12 mouse cellular contexts compared by ENCODE assay signal in the genomic region with DNA sequence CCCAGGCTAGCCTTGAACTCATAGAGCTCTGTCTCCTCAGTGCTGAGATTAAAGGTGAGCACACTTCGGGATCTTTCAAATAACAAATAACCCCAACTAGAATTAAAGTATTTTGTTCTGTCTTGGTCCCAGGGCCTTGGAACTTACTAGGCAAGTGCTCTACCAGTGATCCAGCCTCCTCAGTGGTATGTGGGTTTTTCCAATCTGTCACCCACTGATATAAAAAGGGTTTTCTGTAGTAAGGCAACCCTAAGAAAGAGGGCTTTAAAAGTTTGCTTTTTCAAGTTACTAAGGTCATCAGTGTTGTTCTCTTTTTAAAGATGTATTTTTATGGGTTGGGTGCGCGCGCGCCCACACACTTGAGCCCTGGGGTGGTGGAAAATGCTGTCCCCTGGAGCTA. TPM values are rescaled to one million over a fixed set of nuclear protein-coding genes. Genes with fewer than 3 reads are reported as not detected.
DNase-seq lines count a peak whose midpoint lies in the region; ATAC-seq and TF ChIP-seq lines count a peak whose summit lies in the region.
"Had no signal": no experiment of that assay in that cellular context is flagged by ENCODE, and none has a peak within 500 bp of the region (broad histone marks: within the 10 kb centered on the region; RNA-seq: fewer than 3 reads in every experiment).

No protein-coding gene starts in this region.

- intact Hi-C loops in gastrocnemius, adult 2 months (cut with DNase I): no loop called here
- intact Hi-C loops in left cerebral cortex, adult 2 months (cut with DNase I): no loop called here

- H3K4me1 ChIP-seq in embryonic facial prominence, embryonic 14.5 days (ENCODE audit: control insufficient read depth, insufficient read depth, low read length): no peaks in the 10 kb centered on the region
- peaks cover 10% of the 10 kb centered on the region for H3K4me1 ChIP-seq in liver, postnatal 0 days (ENCODE audit: insufficient read depth)

- no peak overlapping the region for H3K9ac ChIP-seq in embryonic facial prominence, embryonic 14.5 days (ENCODE audit: low read depth, low read length)
- peak overlapping the region; percentile 82; the same call in 1 of the 2 replicates for H3K9ac ChIP-seq in liver, postnatal 0 days (replicated peaks)
- H3K9ac ChIP-seq: midbrain, embryonic 15.5 days had no signal

- peak overlapping the region; percentile 90 for H3K4me3 ChIP-seq in gastrocnemius, adult 2 months
- no peak overlapping the region for H3K4me3 ChIP-seq in left cerebral cortex, adult 2 months
- H3K4me3 ChIP-seq in embryonic facial prominence, embryonic 14.5 days (ENCODE audit: low read depth, low read length): no peak overlapping the region
- peak overlapping the region; percentile 66 for H3K4me3 ChIP-seq in liver, postnatal 0 days (ENCODE audit: low read depth, low read length)
- H3K4me3 ChIP-seq: midbrain, embryonic 15.5 days had no signal

- peak overlapping the region; percentile 87 for H3K4me2 ChIP-seq in embryonic facial prominence, embryonic 14.5 days (ENCODE audit: low read depth, low read length)
- peak overlapping the region; percentile 83 for H3K4me2 ChIP-seq in liver, postnatal 0 days (ENCODE audit: low read depth, low read length)

- ATAC-seq in embryonic facial prominence, embryonic 14.5 days (ENCODE audit: low read depth): no peak
- ATAC-seq in liver, postnatal 0 days: no peak
- ATAC-seq: midbrain, embryonic 15.5 days had no signal

- H3K27me3 ChIP-seq in embryonic facial prominence, embryonic 14.5 days (replicated peaks; ENCODE audit: control insufficient read depth, insufficient read depth, low read length): no peaks in the 10 kb centered on the region
- no peaks in the 10 kb centered on the region for H3K27me3 ChIP-seq in liver, postnatal 0 days (ENCODE audit: insufficient read depth, low read length)

- WGBS in embryonic facial prominence, embryonic 14.5 days: 89% methylated on average over 5 of the region's 5 CpGs
- WGBS in liver, postnatal 0 days (ENCODE audit: insufficient replicate concordance): 63% methylated on average over 5 of the region's 5 CpGs

- TF ChIP-seq CTCF in gastrocnemius, adult 2 months (IDR thresholded peaks at IDR 0.05): no peak
- TF ChIP-seq CTCF in left cerebral cortex, adult 2 months (IDR thresholded peaks at IDR 0.05): no peak
- TF ChIP-seq CTCF in liver, postnatal 0 days (IDR thresholded peaks at IDR 0.05; ENCODE audit: low read depth): no peak

- H3K36me3 ChIP-seq in embryonic facial prominence, embryonic 14.5 days (ENCODE audit: control insufficient read depth, insufficient read depth, low read length): 0 out of 2 replicates have a peak, but pooled peaks cover 3% of the 10 kb centered on the region
- H3K36me3 ChIP-seq in liver, postnatal 0 days (replicated peaks; ENCODE audit: insufficient read depth, low read length): 0 out of 2 replicates have a peak, but pooled peaks cover 3% of the 10 kb centered on the region

- no peaks in the 10 kb centered on the region for H3K9me3 ChIP-seq in embryonic facial prominence, embryonic 14.5 days (ENCODE audit: control insufficient read depth, low read length)
- no peaks in the 10 kb centered on the region for H3K9me3 ChIP-seq in liver, postnatal 0 days (ENCODE audit: low read length)
- H3K9me3 ChIP-seq: midbrain, embryonic 15.5 days had no signal

- TF ChIP-seq EP300 in liver, postnatal 0 days (IDR thresholded peaks at IDR 0.05; ENCODE audit: low read depth): no peak

- DNase-seq in gastrocnemius, adult 2 months: no peak
- no peak for DNase-seq in gastrocnemius, adult 8-10 months (ENCODE audit: low spot score in 2 of 2)
- DNase-seq in left cerebral cortex, adult 2 months (ENCODE audit: extremely low spot score in 1 of 2, low spot score in 2 of 2): no peak
- no peak for DNase-seq in left cerebral cortex, adult 11 months (ENCODE audit: low spot score)
- DNase-seq in embryonic facial prominence, embryonic 14.5 days (ENCODE audit: low spot score): no peak
- no peak for DNase-seq in liver, postnatal 0 days
- DNase-seq in right cerebral cortex, adult 18-20 months: no peak
- DNase-seq in yolk sac, embryonic 10.5 days (ENCODE audit: low spot score): no peak

- peak overlapping the region; percentile 94 for H3K27ac ChIP-seq in gastrocnemius, adult 2 months
- peak overlapping the region; percentile 53; the same call in 1 of the 2 replicates for H3K27ac ChIP-seq in left cerebral cortex, adult 2 months
- peak overlapping the region; percentile 79 for H3K27ac ChIP-seq in embryonic facial prominence, embryonic 14.5 days (replicated peaks; ENCODE audit: low read depth, low read length)
- H3K27ac ChIP-seq in liver, postnatal 0 days (ENCODE audit: low read depth): peak overlapping the region; percentile 90
- H3K27ac ChIP-seq: midbrain, embryonic 15.5 days had no signal

RNA-seq across cellular contexts. Expression of gene Arpc1b, which starts 1.7 kb away (rescaled TPM):
- total RNA-seq in gastrocnemius, adult 2 months (2021): 10 to 100 TPM; 20.1 to 29.9 TPM
- 10 to 100 TPM; 17.1 to 25.0 (median 18.7) TPM for total RNA-seq in gastrocnemius, adult 8-10 months (2022)
- total RNA-seq in left cerebral cortex, adult 2 months (2021): 10 to 100 TPM; 19.0 to 23.5 TPM
- 222 and 228 TPM in 2 replicates for polyA plus RNA-seq in embryonic facial prominence, embryonic 14.5 days (2014; fragmentation: Nextera tagmentation; extraction: Ambion mirVana)
- 157 and 181 TPM in 2 replicates for polyA plus RNA-seq in liver, postnatal 0 days (2015; fragmentation: Nextera tagmentation; extraction: Ambion mirVana)

RNA-seq across cellular contexts. Expression of gene Pdap1, which starts 24.3 kb away (rescaled TPM):
- 10 to 100 TPM; 47.9 to 56.9 TPM for total RNA-seq in gastrocnemius, adult 2 months (2021)
- 10 to 100 TPM; 39.8 to 50.9 (median 45.1) TPM for total RNA-seq in gastrocnemius, adult 8-10 months (2022)
- total RNA-seq in left cerebral cortex, adult 2 months (2021): 10 to 100 TPM; 92.5 to 96.0 TPM
- 84.2 and 97.1 TPM in 2 replicates for polyA plus RNA-seq in embryonic facial prominence, embryonic 14.5 days (2014; fragmentation: Nextera tagmentation; extraction: Ambion mirVana)
- polyA plus RNA-seq in liver, postnatal 0 days (2015; fragmentation: Nextera tagmentation; extraction: Ambion mirVana): 32.5 and 34.0 TPM in 2 replicates

RNA-seq across cellular contexts. Expression of gene Bud31, which starts 24.4 kb away (rescaled TPM):
- total RNA-seq in gastrocnemius, adult 2 months (2021): 10 to 100 TPM; 49.1 to 57.4 TPM
- total RNA-seq in gastrocnemius, adult 8-10 months (2022): 10 to 100 TPM; 46.9 to 59.4 (median 52.6) TPM
- total RNA-seq in left cerebral cortex, adult 2 months (2021): 10 to 100 TPM; 69.4 to 69.6 TPM
- polyA plus RNA-seq in embryonic facial prominence, embryonic 14.5 days (2014; fragmentation: Nextera tagmentation; extraction: Ambion mirVana): 177 and 182 TPM in 2 replicates
- polyA plus RNA-seq in liver, postnatal 0 days (2015; fragmentation: Nextera tagmentation; extraction: Ambion mirVana): 94.8 and 97.2 TPM in 2 replicates

RNA-seq across cellular contexts. Expression of gene Kpna7, which starts 31.9 kb away (rescaled TPM):
- not detected for total RNA-seq in gastrocnemius, adult 2 months (2021)
- total RNA-seq in gastrocnemius, adult 8-10 months (2022): not detected
- total RNA-seq in left cerebral cortex, adult 2 months (2021): not detected
- not detected in 2 replicates for polyA plus RNA-seq in embryonic facial prominence, embryonic 14.5 days (2014; fragmentation: Nextera tagmentation; extraction: Ambion mirVana)
- polyA plus RNA-seq in liver, postnatal 0 days (2015; fragmentation: Nextera tagmentation; extraction: Ambion mirVana): not detected in 2 replicates
- total RNA-seq: adrenal gland, adult 18-20 months; gastrocnemius, postnatal 10 days; layer of hippocampus, postnatal 10 days had no signal
- polyA plus RNA-seq: midbrain, embryonic 15.5 days had no signal

RNA-seq across cellular contexts. Expression of gene Arpc1a, which starts 32.1 kb away (rescaled TPM):
- total RNA-seq in gastrocnemius, adult 2 months (2021): 10 to 100 TPM; 23.8 to 30.3 TPM
- total RNA-seq in gastrocnemius, adult 8-10 months (2022): 10 to 100 TPM; 23.0 to 27.7 (median 26.2) TPM
- 100 to 1,000 TPM; 192 to 199 TPM for total RNA-seq in left cerebral cortex, adult 2 months (2021)
- 138 and 150 TPM in 2 replicates for polyA plus RNA-seq in embryonic facial prominence, embryonic 14.5 days (2014; fragmentation: Nextera tagmentation; extraction: Ambion mirVana)
- 49.1 and 51.1 TPM in 2 replicates for polyA plus RNA-seq in liver, postnatal 0 days (2015; fragmentation: Nextera tagmentation; extraction: Ambion mirVana)

Comparison
In these comparisons a context has a peak if more than half of its experiments do, and no peak if none do; other contexts are left out.
1. H3K4me3 ChIP-seq: peak in gastrocnemius, adult 2 months (single experiment) and liver, postnatal 0 days (single experiment); none in left cerebral cortex, adult 2 months (single experiment) and embryonic facial prominence, embryonic 14.5 days (single experiment).
2. Peak in every context shown above with its lines, with median percentiles within 50 percentile points of each other: H3K27ac ChIP-seq.